Mouse (Mus musculus) testis, postnatal 14 days (tissue): ENCODE measurements around the gene Ntrk1.
A peak's percentile ranks its signal among the peaks of the same experiment; 100 is the strongest.

Experiments used
- DNase-seq: peaks from one replicate; pipeline ENCODE4 v3.0.0; 2021; ENCODE audit warnings: low spot score

Ntrk1 gene

GRCm38 (mm10) chr3:87752567-87752966 is 42.4 kb downstream of the Ntrk1 start:
- no peak for DNase-seq

GRCm38 (mm10) chr3:87749977-87750376 is 45.0 kb downstream of the Ntrk1 start:
- DNase-seq = no peak

GRCm38 (mm10) chr3:87749036-87749435 is 45.9 kb downstream of the Ntrk1 start:
- no peak for DNase-seq

- DNase-seq = peak; percentile 70
Observed at GRCm38 (mm10) chr3:87748431-87748830, 46.5 kb downstream of the Ntrk1 start, which contains the start of gene Lrrc71. Gene Lrrc71 (minus strand): TSS chr3:87748625.

- no peak for DNase-seq
Observed at GRCm38 (mm10) chr3:87745036-87745659, 49.8 kb downstream of the Ntrk1 start.

- no peak for DNase-seq
Observed at GRCm38 (mm10) chr3:87743927-87744326, 51.0 kb downstream of the Ntrk1 start.

- no peak for DNase-seq
Observed at GRCm38 (mm10) chr3:87742735-87743134, 52.2 kb downstream of the Ntrk1 start.

GRCm38 (mm10) chr3:87742013-87742412 is 52.9 kb downstream of the Ntrk1 start:
- no peak for DNase-seq

- no peak for DNase-seq
Observed at GRCm38 (mm10) chr3:87738906-87739305, 56.1 kb downstream of the Ntrk1 start.

- DNase-seq = no peak
Observed at GRCm38 (mm10) chr3:87735335-87735734, 59.6 kb downstream of the Ntrk1 start.

GRCm38 (mm10) chr3:87733984-87734761 is 60.8 kb downstream of the Ntrk1 start:
- no peak for DNase-seq

GRCm38 (mm10) chr3:87733098-87733497 is 61.9 kb downstream of the Ntrk1 start:
- no peak for DNase-seq

GRCm38 (mm10) chr3:87728696-87729095 is 66.3 kb downstream of the Ntrk1 start:
- no peak for DNase-seq
